Mouse (Mus musculus) erythroblast, embryonic 14.5 days (primary cell): ENCODE data around the gene Csrp3. TPM values are rescaled to one million over a fixed set of nuclear protein-coding genes. Genes with fewer than 3 reads are reported as not detected.

Source experiments
- H3K27me3 ChIP-seq: 2 replicates; pipeline ENCODE4 v1.6.1; 2012; ENCODE audit warnings: inconsistent platforms; ENCODE audit not compliant: control insufficient read depth
- H3K36me3 ChIP-seq: 2 replicates; pipeline ENCODE4 v1.6.1; 2012; ENCODE audit warnings: mild to moderate bottlenecking, inconsistent platforms; ENCODE audit not compliant: control insufficient read depth
- H3K4me1 ChIP-seq: 2 replicates; pipeline ENCODE4 v1.6.1; 2012; ENCODE audit warnings: inconsistent platforms; ENCODE audit not compliant: control insufficient read depth
- H3K4me3 ChIP-seq: replicated peaks from 2 replicates; pipeline ENCODE3; 2012; ENCODE audit warnings: moderate library complexity, mild to moderate bottlenecking, inconsistent platforms
- H3K9me3 ChIP-seq: 2 replicates; pipeline ENCODE4 v1.6.1; 2012; ENCODE audit warnings: low read length, inconsistent platforms, mixed read lengths; ENCODE audit not compliant: control insufficient read depth
- GATA1 ChIP-seq: IDR thresholded peaks from 2 replicates; pipeline ENCODE4 v1.6.1; 2012; ENCODE audit warnings: low read length, inconsistent platforms, mixed read lengths
- TAL1 ChIP-seq: IDR thresholded peaks from 3 replicates; pipeline ENCODE4 v1.6.1; 2012; ENCODE audit warnings: low read length, inconsistent platforms, mixed read lengths
- polyA plus RNA-seq: library from polyadenylated mRNA; stranded (reverse); fragments of >175 nt; gene quantifications from 2 replicates; pipeline ENCODE4 v1.2.3, GENCODE M21; 2012

The Csrp3 gene
- polyA plus RNA-seq, 1 experiment = not detected

DNA sequence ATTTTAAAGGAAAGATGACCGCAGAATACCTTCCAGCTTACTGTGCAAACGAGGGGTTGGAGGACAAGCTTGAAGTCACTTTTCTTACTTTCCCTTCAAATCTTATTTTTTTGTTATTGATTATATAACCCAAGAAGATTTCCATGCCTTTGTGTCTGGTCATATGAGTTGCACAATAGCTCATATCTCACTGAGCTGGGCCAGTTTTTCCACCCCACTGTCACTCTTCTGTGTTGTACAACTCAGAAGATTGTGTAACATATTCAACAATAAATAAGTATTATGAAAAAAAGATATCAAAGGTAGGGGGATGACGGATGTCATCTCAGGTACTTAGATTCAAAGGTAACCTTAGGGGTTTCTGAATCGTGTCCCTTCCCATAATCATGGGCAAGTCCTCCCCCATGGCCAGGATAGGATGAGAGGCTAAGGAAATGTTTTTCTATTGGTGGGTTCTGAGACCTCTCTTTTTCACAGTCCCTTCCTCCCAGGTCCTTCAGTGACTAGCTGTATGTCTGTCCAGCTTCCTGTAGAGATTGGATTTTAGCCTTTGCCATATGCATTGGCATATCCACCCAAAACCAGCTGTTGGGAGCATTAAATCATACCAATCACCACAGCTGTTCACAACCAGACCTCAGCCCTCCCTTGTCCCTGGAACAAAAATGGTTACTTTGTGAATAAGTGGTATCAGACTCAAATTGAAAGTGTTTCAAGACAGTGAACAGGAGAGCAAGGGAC, 35.9 kb upstream of the Csrp3 start:
- TF ChIP-seq TAL1 (no peak), GATA1 (no peak)
- Histone ChIP-seq H3K4me3 (no peak overlapping the region), H3K36me3 (peaks cover 14% of the 10 kb centered on the region), H3K9me3 (no peaks in the 10 kb centered on the region), H3K27me3 (peaks cover 55% of the 10 kb centered on the region), H3K4me1 (peaks cover 30% of the 10 kb centered on the region)

GRCm38 (mm10) chr7:48881971-48882609, 34.3 kb upstream of the Csrp3 start:
- H3K9me3 ChIP-seq = no peaks in the 10 kb centered on the region
- no peak for TF ChIP-seq TAL1
- TF ChIP-seq GATA1 = no peak
- H3K4me1 ChIP-seq = peaks cover 45% of the 10 kb centered on the region
- H3K4me3 ChIP-seq = peak overlapping the region; percentile 68
- peaks cover 30% of the 10 kb centered on the region for H3K36me3 ChIP-seq
- H3K27me3 ChIP-seq = peaks cover 42% of the 10 kb centered on the region

- peaks cover 36% of the 10 kb centered on the region for H3K27me3 ChIP-seq
- H3K9me3 ChIP-seq = no peaks in the 10 kb centered on the region
- no peak for TF ChIP-seq TAL1
- no peak for TF ChIP-seq GATA1
- H3K36me3 ChIP-seq = peaks cover 36% of the 10 kb centered on the region
- H3K4me3 ChIP-seq = peak within 1 kb of the TSS; percentile 68
- peaks cover 49% of the 10 kb centered on the region for H3K4me1 ChIP-seq
Measured at GRCm38 (mm10) chr7:48881486-48881885, 33.7 kb upstream of the Csrp3 start, which contains the start of gene E2f8. Gene E2f8 (minus strand): TSS chr7:48881596.

DNA sequence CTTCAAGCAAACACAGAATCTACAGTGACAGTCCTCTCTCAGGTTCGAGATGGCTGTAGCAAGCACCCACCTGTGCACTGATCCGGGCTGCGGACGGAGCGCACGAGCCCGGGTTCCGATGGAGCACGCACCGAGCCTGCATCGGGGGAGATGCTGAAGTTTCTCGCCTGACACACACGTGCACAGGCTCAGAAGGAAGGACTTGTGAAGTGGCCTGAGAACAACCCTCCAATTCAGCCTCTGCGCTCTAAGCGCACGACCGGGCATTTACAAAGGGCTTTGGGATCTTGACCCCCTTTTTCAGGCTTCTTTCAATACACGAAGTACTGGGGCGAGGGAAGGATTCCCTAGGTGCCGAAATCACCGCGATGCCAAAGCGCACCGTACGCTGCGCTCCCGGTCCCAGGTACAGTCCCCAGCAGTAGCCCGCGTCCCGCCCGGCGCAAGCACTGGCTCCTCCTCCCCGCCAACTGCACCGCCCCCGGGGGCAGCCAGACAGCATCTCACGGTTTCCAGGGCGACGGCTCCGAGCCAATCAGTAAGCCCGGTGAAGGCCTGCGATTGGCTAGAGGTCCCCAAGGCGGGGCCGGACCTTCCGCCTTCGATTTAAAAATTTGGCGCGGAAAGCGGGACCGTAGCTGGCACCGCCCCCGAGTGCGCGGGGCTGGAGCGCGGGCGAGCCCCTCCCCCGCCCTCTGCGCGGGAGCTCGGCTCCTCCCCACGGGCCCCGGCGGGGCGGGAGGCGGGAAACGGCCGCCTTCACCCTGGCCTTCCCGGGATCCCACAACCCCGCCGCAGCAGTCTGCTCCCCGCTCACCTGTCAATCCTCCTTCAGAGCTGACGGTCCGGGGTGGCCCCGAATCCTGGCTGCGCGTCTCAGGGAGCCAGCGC, 33.0 kb upstream of the Csrp3 start:
- Histone ChIP-seq H3K9me3 (no peaks in the 10 kb centered on the region), H3K4me3 (peak overlapping the region; percentile 68), H3K4me1 (peaks cover 52% of the 10 kb centered on the region), H3K27me3 (peaks cover 33% of the 10 kb centered on the region), H3K36me3 (peaks cover 43% of the 10 kb centered on the region)
- no peak for TF ChIP-seq TAL1
- no peak for TF ChIP-seq GATA1

GRCm38 (mm10) chr7:48879574-48879973, 31.7 kb upstream of the Csrp3 start:
- Histone ChIP-seq H3K4me3 (peak overlapping the region; percentile 68), H3K4me1 (peaks cover 59% of the 10 kb centered on the region), H3K27me3 (peaks cover 23% of the 10 kb centered on the region), H3K9me3 (no peaks in the 10 kb centered on the region), H3K36me3 (peaks cover 56% of the 10 kb centered on the region)
- TF ChIP-seq GATA1 (no peak), TAL1 (no peak)

DNA sequence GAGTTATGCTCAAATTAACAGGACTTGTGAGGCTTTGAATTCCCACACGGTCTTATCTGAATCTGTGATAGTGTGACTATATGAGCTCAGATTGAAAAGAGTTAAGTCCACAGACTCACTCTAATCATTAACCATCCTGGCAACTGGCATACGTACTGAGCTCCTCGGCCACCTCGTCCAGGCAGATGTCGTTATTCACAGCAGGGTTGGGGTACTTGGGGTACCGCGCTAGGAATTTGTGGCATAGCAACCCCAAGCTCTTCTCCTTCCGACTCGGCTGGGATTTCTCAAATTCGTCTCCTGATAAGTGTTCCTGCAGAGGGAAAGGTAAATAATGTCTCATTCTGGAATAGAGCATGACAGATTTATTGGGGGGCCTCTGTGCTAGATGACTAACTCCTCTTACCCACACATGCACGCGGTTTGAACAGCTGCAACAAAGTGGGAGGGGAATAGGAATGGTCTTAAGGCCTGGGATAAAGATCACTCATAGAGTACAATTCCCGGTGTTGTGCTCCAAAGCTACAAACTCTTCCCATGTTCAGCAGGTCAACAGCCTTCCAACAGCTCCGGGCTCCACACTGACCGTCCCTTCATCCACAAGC, 30.1 kb upstream of the Csrp3 start:
- H3K4me3 ChIP-seq = peak overlapping the region; percentile 68
- peaks cover 52% of the 10 kb centered on the region for H3K4me1 ChIP-seq
- H3K27me3 ChIP-seq = peaks cover 6% of the 10 kb centered on the region
- TF ChIP-seq GATA1 (no peak), TAL1 (no peak)
- no peaks in the 10 kb centered on the region for H3K9me3 ChIP-seq
- H3K36me3 ChIP-seq = peaks cover 72% of the 10 kb centered on the region

GRCm38 (mm10) chr7:48876526-48876925, 28.7 kb upstream of the Csrp3 start:
- TF ChIP-seq GATA1 (no peak), TAL1 (no peak)
- H3K36me3 ChIP-seq = peaks cover 86% of the 10 kb centered on the region
- H3K27me3 ChIP-seq = no peaks in the 10 kb centered on the region
- H3K4me1 ChIP-seq = peaks cover 48% of the 10 kb centered on the region
- H3K4me3 ChIP-seq = no peak overlapping the region
- H3K9me3 ChIP-seq = no peaks in the 10 kb centered on the region

DNA sequence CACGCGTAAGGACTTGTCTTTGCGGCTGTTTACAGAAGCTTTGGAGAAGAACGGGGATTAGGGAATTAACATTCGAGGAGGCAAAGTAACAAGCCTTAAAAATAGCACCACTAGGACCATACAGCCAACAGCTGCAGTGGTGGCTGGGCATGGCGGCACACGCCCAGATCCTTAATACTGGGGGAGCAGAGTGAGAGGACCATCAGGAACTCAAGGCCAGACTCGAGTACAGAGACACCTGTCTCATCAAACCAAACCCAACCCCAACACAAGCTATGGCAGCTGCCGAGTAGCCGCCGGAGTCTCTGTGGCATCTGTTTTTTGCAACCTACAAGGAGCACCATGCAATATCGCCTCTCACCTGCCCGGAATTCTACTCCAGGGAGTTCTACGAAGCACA, 27.3 kb upstream of the Csrp3 start:
- peaks cover 97% of the 10 kb centered on the region for H3K36me3 ChIP-seq
- no peak for TF ChIP-seq TAL1
- no peak for TF ChIP-seq GATA1
- H3K4me3 ChIP-seq = no peak overlapping the region
- H3K27me3 ChIP-seq = no peaks in the 10 kb centered on the region
- H3K4me1 ChIP-seq = peaks cover 50% of the 10 kb centered on the region
- no peaks in the 10 kb centered on the region for H3K9me3 ChIP-seq
